Mouse (Mus musculus): ENCODE measurements at regions not wholly inside any gene's neighbourhood (a gene's known extent, or its start where the extent isn't known, plus 50 kb on each side); places are given as distances from the start of the nearest gene placed in this dataset.
A peak's percentile ranks its signal among the peaks of the same experiment; 100 is the strongest.

DNA sequence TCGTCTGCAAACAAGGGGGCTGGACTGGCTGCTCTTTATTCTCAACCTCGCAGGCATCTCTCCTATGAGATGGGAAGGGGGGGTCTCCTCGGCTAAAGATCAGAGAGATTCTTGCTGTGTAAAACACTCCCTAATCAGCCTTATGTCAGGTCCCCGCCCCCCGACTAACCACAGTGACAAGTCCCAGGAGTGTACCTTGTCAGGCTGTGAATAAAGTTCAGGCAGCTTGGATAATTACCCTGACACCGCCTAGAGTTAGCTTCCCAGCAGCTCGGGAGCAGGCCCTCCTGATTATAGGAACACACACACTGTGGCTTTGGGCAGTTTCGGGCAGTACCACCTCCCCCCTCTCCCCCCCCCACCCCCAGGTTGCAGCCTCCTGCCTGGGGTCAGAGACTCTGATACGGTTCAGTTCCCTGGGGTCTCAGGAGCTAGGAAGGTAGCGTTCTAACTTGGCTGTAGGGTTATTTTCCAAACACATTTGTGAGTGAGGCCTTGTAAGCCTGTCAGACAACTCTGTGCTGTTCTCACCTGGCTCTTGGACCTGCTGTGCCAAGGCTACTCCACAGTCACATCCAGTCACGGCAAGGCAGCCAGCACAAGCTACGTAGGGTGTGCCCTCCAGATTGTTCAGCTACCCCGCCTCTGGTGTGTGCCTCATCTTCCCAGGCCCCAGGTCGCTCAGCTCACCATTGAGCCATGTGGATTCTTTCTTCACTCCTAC lies 461.0 kb upstream of the Zmiz1 start:
- DNase-seq (ENCODE audit: low spot score): no peak

GRCm38 (mm10) chr14:24999008-24999572 lies 459.9 kb upstream of the Zmiz1 start:
- DNase-seq (ENCODE audit: low spot score): no peak

DNA sequence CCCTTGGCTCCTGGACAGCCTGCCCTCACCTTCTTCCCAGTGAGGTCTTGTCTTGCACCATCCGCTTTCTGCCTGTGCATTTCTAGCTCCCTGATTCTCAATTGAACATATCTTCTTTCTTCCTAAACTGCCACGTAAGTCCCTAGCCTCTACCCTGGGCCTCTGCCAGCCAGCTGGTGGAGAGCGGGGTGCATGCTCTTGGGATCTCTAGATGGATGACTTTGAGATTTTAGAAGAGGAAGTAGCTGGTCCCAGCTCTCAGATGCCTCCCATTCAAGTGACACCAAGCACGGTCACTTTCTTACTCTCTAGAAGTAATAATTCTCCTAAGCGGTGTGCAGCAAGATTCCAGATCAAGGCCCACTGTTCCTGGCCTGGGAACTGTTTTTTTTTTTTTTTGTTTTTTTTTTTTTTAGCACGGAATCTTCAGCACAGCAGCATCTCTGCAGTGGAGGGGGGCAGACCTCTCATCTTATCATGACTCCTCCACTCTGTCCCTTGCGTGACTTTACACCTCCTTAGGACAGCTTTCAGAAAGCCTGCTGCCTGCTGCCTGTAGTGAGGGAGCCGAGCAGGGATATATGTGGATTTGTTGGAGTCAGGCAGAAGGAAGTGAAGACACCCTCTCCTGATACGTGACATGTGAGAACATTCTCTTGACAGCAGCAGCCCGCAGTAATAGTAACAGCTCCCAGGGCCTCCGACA lies 453.6 kb upstream of the Zmiz1 start:
- no peak for DNase-seq (ENCODE audit: low spot score)

- no peak for DNase-seq (ENCODE audit: low spot score)
These were observed 447.1 kb upstream of the Zmiz1 start for GRCm38 (mm10) chr14:25011926-25012325.

GRCm38 (mm10) chr14:25015288-25016238 lies 443.4 kb upstream of the Zmiz1 start:
- DNase-seq (ENCODE audit: low spot score): no peak

GRCm38 (mm10) chr14:25017860-25018259 lies 441.1 kb upstream of the Zmiz1 start:
- DNase-seq (ENCODE audit: low spot score): no peak

- DNase-seq (ENCODE audit: low spot score): no peak
These were observed 439.6 kb upstream of the Zmiz1 start for GRCm38 (mm10) chr14:25019306-25019905.

- DNase-seq (ENCODE audit: low spot score): no peak
These were observed 436.3 kb upstream of the Zmiz1 start for GRCm38 (mm10) chr14:25022523-25023269.

- no peak for DNase-seq (ENCODE audit: low spot score)
These were observed 435.6 kb upstream of the Zmiz1 start for GRCm38 (mm10) chr14:25023270-25023800.

GRCm38 (mm10) chr14:25025074-25025473 lies 433.9 kb upstream of the Zmiz1 start:
- no peak for DNase-seq (ENCODE audit: low spot score)

GRCm38 (mm10) chr14:25027076-25027475 lies 431.9 kb upstream of the Zmiz1 start:
- DNase-seq (ENCODE audit: low spot score): no peak

DNA sequence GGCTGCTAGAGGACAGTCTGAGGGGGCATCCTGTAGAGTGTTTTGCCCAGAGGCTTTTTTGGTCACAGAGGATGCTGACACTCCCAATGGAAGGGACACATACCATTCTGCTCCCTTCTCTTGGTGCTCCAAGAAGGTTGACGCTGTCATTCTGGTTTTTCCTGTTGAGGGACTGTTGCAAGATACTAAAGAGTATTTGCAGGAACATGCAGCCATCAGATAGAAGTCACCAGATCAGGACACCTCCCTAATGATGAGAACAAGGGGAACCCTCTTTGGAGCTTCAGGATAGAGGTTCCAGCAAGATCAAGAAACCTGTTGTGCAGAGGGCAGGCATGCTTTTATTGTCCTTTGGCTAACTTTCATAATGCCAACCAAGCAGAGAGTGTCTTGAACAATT lies 431.1 kb upstream of the Zmiz1 start:
- no peak for DNase-seq (ENCODE audit: low spot score)

DNA sequence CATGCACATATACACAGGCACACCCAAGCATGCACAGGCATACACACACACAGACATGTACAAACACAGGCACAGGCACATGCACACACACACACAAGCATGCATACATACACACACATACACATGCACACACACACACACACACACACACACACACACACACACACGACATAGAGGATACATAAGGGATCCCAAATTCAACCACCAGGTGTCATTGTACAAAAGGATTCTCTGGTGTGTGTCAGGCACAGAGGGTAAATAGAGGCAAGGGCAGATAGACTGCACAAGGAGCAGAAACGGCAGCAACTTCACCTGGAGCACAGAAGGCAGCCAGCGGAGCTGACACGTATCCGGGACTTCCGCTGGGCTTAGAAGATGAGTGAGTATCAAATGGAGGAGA lies 428.1 kb upstream of the Zmiz1 start:
- DNase-seq (ENCODE audit: low spot score): no peak

DNA sequence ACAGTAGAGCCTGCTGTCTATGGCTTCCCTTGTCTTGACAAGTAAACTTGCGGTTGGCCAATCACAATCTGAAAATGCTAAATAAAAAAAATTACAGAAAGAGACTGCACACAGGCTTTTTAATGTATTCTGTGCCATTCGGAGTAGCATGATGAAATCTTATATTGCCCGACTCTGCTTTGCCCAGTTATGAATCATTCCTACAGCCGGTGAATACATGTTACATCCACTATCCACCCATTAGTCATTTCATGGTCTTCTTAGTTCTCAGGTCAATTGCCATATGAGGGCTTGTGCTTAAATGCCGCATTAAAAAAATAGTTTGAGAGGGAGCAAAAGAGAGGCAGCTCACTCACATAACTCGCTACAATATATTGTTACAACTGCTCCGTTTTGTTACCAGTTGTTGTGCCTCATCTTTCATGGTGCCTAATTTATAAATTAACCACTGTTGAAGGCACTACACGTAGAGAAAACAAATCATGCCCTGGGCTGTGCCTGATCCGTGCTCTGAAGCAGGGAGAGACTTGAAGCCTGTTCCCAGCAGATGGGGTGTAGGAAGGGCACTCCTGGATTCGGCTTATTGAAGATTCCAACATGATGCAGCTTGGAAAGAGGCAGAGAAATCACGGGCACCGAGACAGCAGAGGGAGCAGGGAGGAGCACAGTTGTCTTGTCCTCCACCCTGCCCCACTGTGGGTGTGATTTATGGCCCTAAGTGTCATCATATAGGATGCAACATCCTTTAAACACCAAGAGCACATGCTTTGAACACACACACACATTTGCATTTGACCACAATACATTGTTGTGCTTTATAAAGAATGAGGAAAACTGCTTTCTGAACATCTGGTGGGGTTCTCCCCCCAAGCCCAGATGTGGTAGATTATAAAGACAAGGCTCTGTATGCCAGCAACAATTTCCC lies 427.0 kb upstream of the Zmiz1 start:
- peak; percentile 36 for DNase-seq (ENCODE audit: low spot score)

DNA sequence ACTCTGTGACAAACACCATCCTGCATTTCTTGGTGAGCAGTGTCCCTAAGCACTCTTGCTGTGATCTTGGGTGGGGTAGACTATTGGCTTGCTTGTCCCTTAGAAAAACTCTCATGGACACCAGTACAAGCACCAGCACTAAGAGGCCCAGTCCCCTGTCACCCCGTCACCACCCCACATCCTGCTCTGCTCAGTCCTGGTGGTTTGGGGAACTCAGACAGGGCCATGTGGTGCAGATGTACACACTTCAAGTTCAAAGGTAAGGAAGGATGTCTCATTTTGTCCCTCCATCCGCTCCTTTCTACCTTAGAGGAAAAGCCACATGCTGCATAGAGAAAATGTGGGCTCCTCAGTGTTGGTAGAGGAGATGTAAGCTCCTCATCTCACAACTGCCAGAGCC lies 426.1 kb upstream of the Zmiz1 start:
- no peak for DNase-seq (ENCODE audit: low spot score)

DNA sequence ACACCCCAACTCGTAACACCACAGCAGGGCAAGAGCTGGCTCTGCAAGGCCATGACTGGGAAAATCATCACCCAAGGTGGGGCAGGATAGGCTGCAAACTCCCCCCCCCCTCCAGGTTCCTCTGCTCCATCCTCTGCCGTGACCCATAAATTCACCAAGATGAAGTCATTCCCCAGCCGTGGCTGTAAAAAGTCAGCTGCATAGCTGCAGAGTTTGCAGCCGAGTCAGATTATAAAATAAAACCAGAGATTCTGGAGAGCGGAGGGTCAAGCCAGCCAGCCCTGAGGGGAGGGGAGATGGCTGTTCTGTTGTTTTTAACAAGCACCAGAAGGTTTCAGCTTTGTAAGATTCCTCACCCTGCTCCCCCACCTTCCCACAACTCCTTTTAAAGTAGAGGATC lies 416.7 kb upstream of the Zmiz1 start:
- DNase-seq (ENCODE audit: low spot score): no peak

DNA sequence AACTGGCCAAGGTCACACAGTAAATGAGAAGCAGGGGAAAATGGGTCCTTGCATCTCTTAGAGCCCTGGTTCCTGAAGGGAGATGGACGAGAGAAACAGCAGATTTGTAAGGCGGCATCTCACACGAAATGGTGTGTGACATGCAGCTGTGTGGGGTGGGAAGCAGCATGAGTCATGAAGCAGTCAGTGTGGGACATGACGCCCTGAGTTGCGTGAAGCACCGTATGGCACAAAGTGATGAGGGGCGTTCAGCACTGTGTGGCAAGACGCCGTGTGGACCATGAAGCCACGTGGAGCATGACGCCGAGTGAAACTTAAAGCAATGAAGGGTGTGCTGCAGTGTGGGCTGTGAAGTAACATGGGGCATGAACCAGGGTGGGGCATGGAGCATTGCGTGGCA lies 414.9 kb upstream of the Zmiz1 start:
- DNase-seq (ENCODE audit: low spot score): no peak

DNA sequence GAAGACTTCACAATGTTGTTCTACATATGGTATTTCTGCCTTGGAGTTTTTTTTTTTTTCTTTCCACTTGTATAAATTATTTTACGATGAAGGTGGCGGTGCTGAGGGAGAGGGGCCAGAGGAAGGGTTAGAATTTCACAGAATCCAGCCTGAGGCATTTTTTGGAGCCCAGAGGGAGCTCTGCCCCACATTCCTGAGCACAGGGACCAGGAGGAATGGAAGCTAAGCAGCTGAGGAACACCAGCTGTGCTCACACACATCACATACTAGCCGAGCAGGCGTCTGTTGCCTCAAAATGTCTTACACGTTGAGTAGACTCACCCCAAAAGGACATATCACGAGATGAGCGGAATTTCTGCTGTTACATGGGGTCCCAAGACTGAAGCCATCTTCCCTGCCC lies 414.1 kb upstream of the Zmiz1 start:
- no peak for DNase-seq (ENCODE audit: low spot score)

DNA sequence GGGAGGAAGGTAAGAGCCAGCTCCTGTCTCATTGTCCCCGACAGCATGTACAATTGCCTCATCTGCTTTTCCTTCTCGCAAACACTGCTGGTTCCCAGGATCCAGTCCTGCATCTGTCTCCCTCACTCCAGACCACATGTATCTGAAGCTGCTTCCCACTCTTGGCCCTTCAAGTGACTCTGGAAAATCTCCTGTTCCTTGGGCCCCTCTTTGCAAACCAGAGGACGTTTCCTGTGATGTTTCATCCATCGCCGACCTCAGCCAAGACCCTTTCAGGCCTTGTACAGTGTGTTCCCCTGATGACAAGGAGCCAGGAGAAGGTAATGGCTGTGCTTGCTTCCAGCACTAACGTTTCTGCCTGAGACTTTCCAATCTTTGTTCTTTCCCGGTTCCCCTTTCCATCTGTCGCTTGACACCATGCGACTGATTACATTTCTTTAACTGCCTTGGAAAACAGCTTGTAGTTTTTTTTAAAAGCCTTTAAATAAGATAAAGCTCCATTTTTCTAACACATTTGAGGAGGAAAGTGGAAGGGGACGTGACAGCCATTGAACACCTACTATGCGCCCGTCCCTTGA lies 408.2 kb upstream of the Zmiz1 start:
- no peak for DNase-seq (ENCODE audit: low spot score)

All from layer of hippocampus, adult 11-12 months (tissue).